Mouse (Mus musculus) embryonic stem cell, embryonic (primary cell): ENCODE data around the gene Gclc.

Experiments used
- CTCF ChIA-PET, 4 experiments: fragments of 300-600 bp in 2 of 4; fragments of 350-600 bp in 2 of 4; sonication (Branson Sonifier 250); formaldehyde crosslinking; loops; one replicate each; lab custom pipeline; 2022; ENCODE audit warnings: inconsistent platforms in 2 of 4; lab: Charles Lee
- POLR2A ChIA-PET, 4 experiments: fragments of 300-600 bp in 2 of 4; fragments of 350-600 bp in 2 of 4; sonication (Branson Sonifier 250); formaldehyde crosslinking; loops; one replicate each; lab custom pipeline; 2022; ENCODE audit warnings: antibody characterized with exemption in 4 of 4, inconsistent platforms in 1 of 4; lab: Charles Lee

The Gclc gene

DNA sequence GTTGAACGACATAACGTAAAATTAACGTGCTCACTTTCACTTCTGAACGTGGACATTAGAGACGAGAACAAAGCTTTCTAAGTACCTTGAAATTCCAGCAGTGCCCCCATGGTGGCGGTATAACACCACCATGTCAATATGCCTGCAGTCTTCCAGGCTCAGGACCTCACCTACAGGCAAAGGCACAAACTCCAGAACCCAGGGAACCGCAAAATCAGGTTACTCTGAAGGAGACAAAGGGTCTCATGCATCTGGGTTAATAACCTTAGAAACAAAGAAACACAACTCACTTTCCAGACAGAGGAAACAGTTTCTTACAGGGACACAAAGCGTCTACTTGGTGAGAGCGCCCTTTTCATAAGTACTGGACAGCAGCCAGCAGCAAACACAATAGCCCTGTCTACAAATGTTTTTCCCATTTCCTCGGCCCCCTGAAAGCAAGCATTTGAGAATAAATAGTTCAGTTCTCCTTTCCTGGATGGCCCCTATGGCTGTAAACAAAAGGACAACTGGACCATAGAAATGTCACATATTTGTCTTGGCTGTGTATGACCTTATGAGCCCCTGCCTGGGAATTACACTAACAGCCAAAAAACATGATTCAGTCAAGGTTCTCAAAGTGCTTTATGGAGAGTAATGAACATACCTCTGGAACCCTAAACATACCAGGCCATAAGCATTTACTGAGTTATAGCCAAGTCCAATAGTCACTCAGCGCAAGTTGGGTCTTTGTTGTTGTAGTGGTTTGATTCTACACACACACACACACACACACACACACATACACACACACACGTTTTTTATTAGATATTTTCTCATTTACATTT, 52.7 kb downstream of the Gclc start:
- POLR2A ChIA-PET = no interaction called here

DNA sequence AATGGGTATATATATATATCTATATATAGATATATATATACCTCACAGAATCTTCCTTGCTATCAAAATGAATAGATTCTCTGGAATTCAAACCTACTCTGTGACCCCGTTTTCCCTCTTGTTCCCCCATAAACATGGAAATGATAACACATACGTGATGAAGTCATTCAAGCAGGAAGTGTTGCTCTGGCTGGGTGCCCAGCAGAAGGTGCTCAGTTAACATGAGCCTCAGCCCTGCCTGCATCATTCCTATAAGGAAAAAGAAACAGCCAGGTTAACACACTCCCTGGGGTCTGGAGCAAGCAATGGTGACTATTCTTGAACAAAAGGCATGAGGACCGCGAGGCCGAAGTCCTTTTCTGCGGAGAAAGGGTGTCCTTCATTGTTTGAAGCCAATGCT, 54.1 kb downstream of the Gclc start:
- POLR2A ChIA-PET = no interaction called here
- CTCF ChIA-PET = no interaction called here

More for the DNA sequence above, 52.7 kb downstream of the Gclc start:
- CTCF ChIA-PET = interaction anchor here (0.6 to 1.4 kb wide), 29 partner anchors 10 to 306 kb away, joined by 3 to 15 read pairs (median 4); partner anchors contain the start of gene Gcm1 (in 1 of the 4)

DNA sequence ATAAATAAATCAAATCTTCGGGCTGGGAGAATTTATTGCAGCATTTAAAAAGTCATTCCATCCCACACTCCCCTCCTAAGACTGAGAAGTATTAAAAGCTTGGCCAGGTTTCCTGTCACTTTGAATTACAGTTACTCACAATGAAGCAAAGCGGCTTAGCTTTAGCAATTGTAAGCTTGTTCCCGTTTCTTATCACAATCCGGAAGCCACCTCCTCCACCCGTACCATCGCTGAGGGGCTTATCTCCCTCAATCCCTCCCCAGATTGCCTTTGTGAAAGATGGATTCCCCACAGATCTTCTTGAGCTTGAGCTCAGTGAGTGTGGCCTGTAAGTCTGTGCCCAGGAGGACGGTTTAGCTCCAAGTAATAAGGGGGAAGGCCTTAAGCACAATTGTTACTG, 64.5 kb downstream of the Gclc start:
- ChIA-PET CTCF (interaction anchor here in 2 of 4 experiments (1.0 to 4.3 kb wide), 9 partner anchors 12 to 294 kb away, joined by 3 to 29 read pairs (median 7); no protein-coding TSS in a partner anchor), POLR2A (interaction anchor here in 1 of 4 experiments (0.8 kb wide), 1 partner anchor 54 kb away, joined by 4 read pairs; no protein-coding TSS in a partner anchor)

DNA sequence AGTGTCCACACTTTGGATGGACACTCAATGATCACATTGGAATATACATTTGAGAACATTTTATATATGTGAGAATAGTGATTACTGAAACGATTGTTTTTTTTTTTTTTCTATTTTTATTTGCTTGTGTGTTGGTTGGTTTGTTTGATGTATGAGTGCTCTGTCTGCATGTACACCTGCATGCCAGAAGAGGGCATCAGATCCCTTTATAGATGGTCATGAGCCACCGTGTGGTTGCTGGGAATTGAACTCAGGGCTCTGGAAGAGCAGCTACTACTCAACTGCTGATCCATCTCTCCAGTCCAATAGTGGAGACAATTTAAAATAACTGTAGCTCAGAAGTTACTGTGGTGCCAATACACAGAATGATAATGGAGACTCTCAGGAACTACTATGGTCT, 65.0 kb downstream of the Gclc start:
- CTCF ChIA-PET = interaction anchor here (0.6 to 4.3 kb wide), 16 partner anchors 17 to 722 kb away, joined by 3 to 29 read pairs (median 3); no protein-coding TSS in a partner anchor
- POLR2A ChIA-PET = interaction anchor here in 1 of 4 experiments (0.8 kb wide), 1 partner anchor 55 kb away, joined by 4 read pairs; no protein-coding TSS in a partner anchor

DNA sequence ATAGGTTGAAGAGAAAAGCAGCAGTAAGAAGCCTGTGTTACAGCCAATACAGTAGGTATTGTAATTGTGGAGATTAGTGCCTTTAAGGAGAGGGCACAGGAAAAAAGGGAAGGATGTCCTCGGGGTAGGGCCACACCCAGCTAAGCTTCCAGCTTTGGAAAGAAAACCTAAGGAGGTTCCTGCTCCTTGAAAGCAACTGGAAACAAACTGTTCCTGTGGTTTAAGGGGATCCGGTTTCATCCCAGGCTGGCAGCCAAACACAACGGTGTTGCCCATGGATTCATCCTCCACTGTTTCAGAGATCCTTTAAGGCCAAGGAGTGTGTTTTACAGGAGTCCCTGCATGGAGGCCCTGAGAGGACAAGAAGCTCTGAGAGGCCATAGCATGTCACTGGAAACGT, 66.5 kb downstream of the Gclc start:
- CTCF ChIA-PET = no interaction called here
- POLR2A ChIA-PET = interaction anchor here in 1 of 4 experiments (1.0 kb wide), 1 partner anchor 131 kb away, joined by 3 read pairs; no protein-coding TSS in a partner anchor

DNA sequence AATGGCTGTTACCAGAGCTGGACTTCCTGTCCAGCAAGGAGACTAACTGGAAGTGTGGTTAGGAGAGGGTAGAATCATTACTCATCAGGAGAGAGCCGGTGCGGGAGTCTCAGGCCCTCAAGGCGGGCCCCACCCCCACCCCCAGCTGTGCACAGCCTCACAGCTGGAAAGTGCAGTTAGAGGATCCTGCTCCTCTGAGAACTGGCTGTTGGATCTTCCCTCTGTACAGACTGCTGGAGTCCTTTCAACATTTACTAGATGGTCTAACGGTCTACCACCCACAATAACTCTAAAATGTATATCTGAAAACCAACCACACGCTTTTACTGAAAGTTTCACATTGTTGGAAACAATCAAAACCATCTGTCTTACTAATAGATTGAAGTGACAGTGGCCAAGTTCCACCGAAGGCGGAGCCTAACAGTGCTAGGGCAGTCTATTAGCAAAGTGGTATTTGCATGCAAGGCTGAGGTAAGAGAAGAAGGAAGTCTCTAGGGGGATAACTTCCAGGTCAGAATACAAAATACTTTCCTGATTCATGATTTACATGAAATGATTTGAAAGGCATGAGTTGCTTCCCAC, 71.1 kb downstream of the Gclc start:
- CTCF ChIA-PET = interaction anchor here (0.5 to 1.1 kb wide), 7 partner anchors 23 to 333 kb away, joined by 3 to 7 read pairs (median 3); no protein-coding TSS in a partner anchor
- POLR2A ChIA-PET = no interaction called here

DNA sequence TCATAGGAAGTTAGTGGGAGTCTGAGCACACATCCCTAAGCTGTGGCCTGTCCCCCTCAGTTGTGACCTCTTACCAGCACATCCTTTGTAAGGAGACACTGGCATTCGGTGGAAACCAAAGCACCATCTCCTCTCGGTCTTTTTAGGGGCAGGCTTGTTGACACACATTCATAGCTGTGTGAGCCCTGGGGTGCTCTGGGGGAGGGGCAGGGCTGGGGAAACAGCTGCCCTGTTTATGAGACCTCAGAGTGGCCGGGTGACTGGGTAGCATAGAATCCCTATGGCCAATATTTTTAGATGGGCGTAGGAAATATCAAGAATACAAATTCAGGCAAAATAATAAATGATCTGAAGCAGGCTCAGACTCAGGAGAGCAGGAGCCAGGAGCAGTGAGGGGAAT, 71.9 kb downstream of the Gclc start:
- POLR2A ChIA-PET = no interaction called here
- CTCF ChIA-PET = no interaction called here

DNA sequence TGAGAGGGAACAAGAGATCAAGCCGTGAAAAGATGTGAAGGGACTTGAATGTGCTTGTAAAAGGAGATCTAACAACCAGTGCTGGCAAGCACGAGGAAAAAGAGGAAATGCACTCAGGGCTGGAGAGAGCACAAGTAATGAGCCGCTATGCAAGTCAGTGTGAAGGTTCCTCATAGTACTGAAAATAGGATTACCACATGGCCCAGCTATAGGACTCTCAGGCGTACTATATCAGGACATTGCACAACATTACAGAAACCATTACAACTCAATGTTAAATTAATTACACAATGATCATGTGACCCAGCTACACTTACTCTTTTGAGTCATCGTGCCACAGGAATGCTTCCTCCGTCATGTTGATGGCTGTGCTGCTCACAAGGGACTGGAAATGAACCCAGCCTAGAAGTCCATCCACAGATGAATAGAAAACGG, 74.2 kb downstream of the Gclc start:
- CTCF ChIA-PET = no interaction called here
- POLR2A ChIA-PET = no interaction called here

DNA sequence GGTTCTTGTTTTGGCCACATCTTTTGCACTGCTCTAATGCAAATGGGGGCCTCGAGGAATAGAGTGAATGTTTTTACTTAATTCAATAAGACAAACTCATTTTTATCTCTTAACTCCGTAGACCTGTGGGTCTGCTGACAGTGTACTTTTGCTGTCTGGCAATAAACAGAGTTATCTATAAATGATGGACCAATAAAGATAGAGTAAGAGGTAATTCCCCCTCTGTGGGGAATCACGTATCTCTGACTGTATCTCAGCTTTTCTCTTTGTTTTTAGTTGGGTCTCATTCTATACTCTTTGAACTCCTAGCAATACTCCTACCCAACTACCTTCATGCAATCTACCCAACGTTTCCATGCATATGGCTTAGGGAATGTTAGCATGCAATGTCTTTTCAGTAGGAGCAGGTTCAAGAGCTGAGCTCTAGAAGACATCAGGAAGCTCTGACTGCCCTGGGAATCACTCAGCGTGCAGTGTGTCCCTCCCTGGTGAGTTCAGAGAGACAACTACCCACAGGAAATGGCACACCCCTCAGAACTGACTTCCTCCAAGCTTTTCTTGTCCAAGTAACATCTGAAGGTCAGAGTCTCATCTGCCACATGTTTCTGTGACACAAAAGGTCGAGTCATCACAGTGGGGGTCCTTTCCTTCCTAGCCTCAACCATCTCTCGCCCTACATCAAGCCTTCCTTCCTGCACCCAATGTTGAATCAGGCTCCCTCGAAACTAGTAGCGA, 80.1 kb downstream of the Gclc start:
- POLR2A ChIA-PET = interaction anchor here in 2 of 4 experiments (0.6 to 1.1 kb wide), 2 partner anchors 76 to 1458 kb away, joined by 3 read pairs; no protein-coding TSS in a partner anchor
- CTCF ChIA-PET = interaction anchor here in 1 of 4 experiments (0.5 kb wide), 1 partner anchor 151 kb away, joined by 3 read pairs; no protein-coding TSS in a partner anchor

DNA sequence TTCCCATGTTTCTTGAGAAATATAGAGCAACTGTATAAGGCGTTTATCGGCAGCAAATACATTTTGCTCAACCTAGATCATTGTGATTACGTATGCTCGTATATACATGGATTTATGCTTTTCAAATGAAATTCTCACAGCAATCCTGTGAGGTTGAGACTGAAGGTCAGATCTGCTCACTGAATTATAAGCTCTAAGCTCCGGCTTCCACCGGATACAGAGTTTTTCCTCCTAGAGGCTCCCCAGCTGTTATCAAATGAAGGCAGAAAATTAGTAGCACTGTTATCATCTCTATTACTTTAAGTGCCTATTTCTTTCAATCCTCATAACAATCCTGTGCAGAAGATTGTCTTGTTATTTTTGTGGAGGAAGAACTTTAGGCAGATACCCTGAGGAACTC, 80.8 kb downstream of the Gclc start:
- CTCF ChIA-PET = no interaction called here

DNA sequence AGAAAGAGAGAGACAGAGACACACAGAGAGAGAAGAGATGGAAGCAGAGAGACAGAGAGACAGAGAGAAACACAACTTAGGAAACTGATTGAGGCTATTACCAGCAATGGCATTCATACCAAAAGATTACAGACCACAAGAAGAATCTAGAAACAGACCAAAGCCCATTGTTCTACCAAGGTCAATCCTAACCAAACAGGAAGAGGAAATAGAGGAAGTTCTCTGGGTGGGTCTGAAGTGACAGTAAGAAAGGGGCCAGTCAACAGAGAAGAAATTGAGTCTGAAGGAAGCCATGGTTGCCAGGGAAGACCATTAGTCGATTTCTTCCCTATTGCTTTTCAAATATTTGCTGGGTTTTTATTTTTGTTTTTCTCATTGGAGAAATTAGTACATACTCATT, 81.4 kb downstream of the Gclc start:
- ChIA-PET POLR2A (no interaction called here), CTCF (no interaction called here)

More for the DNA sequence above, 80.8 kb downstream of the Gclc start:
- POLR2A ChIA-PET = no interaction called here

DNA sequence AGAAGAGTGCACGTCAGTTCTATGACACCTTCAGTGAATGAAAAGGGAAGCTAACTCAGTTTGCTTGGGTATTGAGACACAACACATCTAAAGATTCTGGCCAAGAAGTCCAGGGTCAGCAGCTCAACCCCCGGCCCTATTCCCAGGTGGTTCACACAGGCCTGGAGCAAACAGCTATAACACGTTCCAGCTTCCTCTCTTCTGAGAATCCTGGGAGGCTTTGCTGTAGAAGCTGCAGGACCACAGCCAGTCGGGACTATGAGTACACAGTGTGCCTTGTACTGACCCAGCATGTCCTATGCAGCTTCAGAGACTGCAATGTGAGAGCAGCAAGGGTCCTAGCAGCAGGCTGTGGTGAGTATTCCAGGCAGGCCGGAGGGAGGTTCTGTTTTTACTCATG, 84.3 kb downstream of the Gclc start:
- CTCF ChIA-PET = interaction anchor here in 1 of 4 experiments (0.7 kb wide), 1 partner anchor 27 kb away, joined by 4 read pairs; no protein-coding TSS in a partner anchor
- POLR2A ChIA-PET = interaction anchor here in 1 of 4 experiments (1.0 kb wide), 1 partner anchor 92 kb away, joined by 3 read pairs; no protein-coding TSS in a partner anchor
